ENCODE assay signal across 8 mouse cellular contexts in genomic region chr2:30593636-30594310, GRCm38 (mm10). TPM values are rescaled to one million over a fixed set of nuclear protein-coding genes. Genes with fewer than 3 reads are reported as not detected.
DNase-seq lines count a peak whose midpoint lies in the region; ATAC-seq and TF ChIP-seq lines count a peak whose summit lies in the region.

No protein-coding gene starts in this region.

- ATAC-seq in embryonic facial prominence, embryonic 15.5 days (ENCODE audit: insufficient number of reproducible peaks, low FRiP score, low TSS enrichment, low read depth): no peak
- no peak for ATAC-seq in intestine, embryonic 16.5 days
- ATAC-seq in megakaryocyte progenitor cell, adult 5-6 weeks (replicated peaks; ENCODE audit: poor library complexity): no peak

- no peak overlapping the region; the same call in 1 of the 2 replicates for H3K9ac ChIP-seq in embryonic facial prominence, embryonic 15.5 days
- H3K9ac ChIP-seq in intestine, embryonic 16.5 days (ENCODE audit: low read depth, low read length): peak overlapping the region; percentile 78

- intact Hi-C loops in left cerebral cortex, adult 2 months (cut with DNase I): loop anchor here (1.0 to 5.0 kb wide), 4 partner anchors 63 to 120 kb away; no protein-coding TSS in a partner anchor

- peak in 1 of 2 experiments; percentile 19 for DNase-seq in left cerebral cortex, adult 2 months (ENCODE audit: extremely low spot score in 1 of 2, low spot score in 2 of 2)
- DNase-seq in left cerebral cortex, adult 11 months (ENCODE audit: low spot score): no peak
- peak; percentile 17 for DNase-seq in naive thymus-derived CD4-positive, alpha-beta T cell, adult 2 months (ENCODE audit: low read depth)
- DNase-seq in spleen, postnatal 14 days (ENCODE audit: low spot score in 2 of 2): no peak
- DNase-seq in cerebellum, adult 11 months: no peak

- peak overlapping the region; percentile 72 for H3K4me2 ChIP-seq in embryonic facial prominence, embryonic 15.5 days (replicated peaks)
- peak overlapping the region; percentile 75; the same call in 1 of the 2 replicates for H3K4me2 ChIP-seq in intestine, embryonic 16.5 days (ENCODE audit: low read depth, low read length)

- H3K9me3 ChIP-seq in embryonic facial prominence, embryonic 15.5 days (replicated peaks): no peaks in the 10 kb centered on the region
- no peaks in the 10 kb centered on the region for H3K9me3 ChIP-seq in intestine, embryonic 16.5 days (ENCODE audit: control insufficient read depth, low read length)

- H3K27me3 ChIP-seq in embryonic facial prominence, embryonic 15.5 days: no peaks in the 10 kb centered on the region
- no peaks in the 10 kb centered on the region for H3K27me3 ChIP-seq in intestine, embryonic 16.5 days (replicated peaks; ENCODE audit: control insufficient read depth, insufficient read depth, low read length)

- H3K4me1 ChIP-seq in embryonic facial prominence, embryonic 15.5 days: peaks cover 40% of the 10 kb centered on the region
- H3K4me1 ChIP-seq in intestine, embryonic 16.5 days (ENCODE audit: control insufficient read depth, insufficient read depth, low read length): peaks cover 24% of the 10 kb centered on the region

- H3K27ac ChIP-seq in left cerebral cortex, adult 2 months: peak overlapping the region; percentile 100
- H3K27ac ChIP-seq in embryonic facial prominence, embryonic 15.5 days (replicated peaks): peak overlapping the region; percentile 98
- peak overlapping the region; percentile 98 for H3K27ac ChIP-seq in intestine, embryonic 16.5 days (ENCODE audit: low read length)

- peak overlapping the region; percentile 57; the same call in 1 of the 2 replicates for H3K4me3 ChIP-seq in left cerebral cortex, adult 2 months
- H3K4me3 ChIP-seq in embryonic facial prominence, embryonic 15.5 days (replicated peaks): peak overlapping the region; percentile 56; the same call in 1 of the 2 replicates
- no peak overlapping the region for H3K4me3 ChIP-seq in intestine, embryonic 16.5 days (ENCODE audit: low read length)

- no peak for TF ChIP-seq CTCF in left cerebral cortex, adult 2 months (IDR thresholded peaks at IDR 0.05)

- no peaks in the 10 kb centered on the region for H3K36me3 ChIP-seq in embryonic facial prominence, embryonic 15.5 days
- no peaks in the 10 kb centered on the region for H3K36me3 ChIP-seq in intestine, embryonic 16.5 days (ENCODE audit: control insufficient read depth, insufficient read depth, low read length)

- WGBS in embryonic facial prominence, embryonic 15.5 days: 69% methylated on average over 13 of the region's 13 CpGs
- WGBS in intestine, embryonic 16.5 days: 69% methylated on average over 13 of the region's 13 CpGs

RNA-seq across cellular contexts. Expression of gene Cstad, which starts 1.1 kb away (rescaled TPM):
- 1 to 10 TPM; 2.8 to 5.7 TPM for total RNA-seq in left cerebral cortex, adult 2 months (2021)
- polyA plus RNA-seq in embryonic facial prominence, embryonic 15.5 days (2015; fragmentation: Nextera tagmentation; extraction: Ambion mirVana): 1.8 and 3.2 TPM in 2 replicates
- polyA plus RNA-seq in intestine, embryonic 16.5 days (2015; fragmentation: Nextera tagmentation; extraction: Ambion mirVana): 0.58 and 0.99 TPM in 2 replicates
- total RNA-seq in megakaryocyte progenitor cell, adult 5-6 weeks (2015): 1.3 TPM in 1 of 2 replicates, not detected in the other
- total RNA-seq in megakaryocyte progenitor cell, adult 5-6 weeks (2017): not detected in 2 replicates
